Mouse (Mus musculus) naive thymus-derived CD4-positive, alpha-beta T cell, adult 5 months (primary cell): ENCODE data around the gene Gsta2. TPM values are rescaled to one million over a fixed set of nuclear protein-coding genes. Genes with fewer than 3 reads are reported as not detected.

Experiments
- polyA plus RNA-seq: library from polyadenylated mRNA; unstranded; fragments of 100-300 nt; shearing (Covaris generic); gene quantifications from one replicate; pipeline ENCODE4 v1.2.1, GENCODE M21; 2017

The Gsta2 gene
- not detected for polyA plus RNA-seq

GRCm38 (mm10) chr9:78355611-78356010, at the start of gene Gsta2:
TSS of gene Gsta2 (minus strand) at chr9:78355788.

GRCm38 (mm10) chr9:78395630-78396351, 40.2 kb upstream of the Gsta2 start, which contains the start of gene Ddx43:
TSS of gene Ddx43 (plus strand) at chr9:78395777.

GRCm38 (mm10) chr9:78378113-78378785, 22.7 kb upstream of the Gsta2 start, which contains the start of gene Ooep:
TSS of gene Ooep (minus strand) at chr9:78378725.

DNA sequence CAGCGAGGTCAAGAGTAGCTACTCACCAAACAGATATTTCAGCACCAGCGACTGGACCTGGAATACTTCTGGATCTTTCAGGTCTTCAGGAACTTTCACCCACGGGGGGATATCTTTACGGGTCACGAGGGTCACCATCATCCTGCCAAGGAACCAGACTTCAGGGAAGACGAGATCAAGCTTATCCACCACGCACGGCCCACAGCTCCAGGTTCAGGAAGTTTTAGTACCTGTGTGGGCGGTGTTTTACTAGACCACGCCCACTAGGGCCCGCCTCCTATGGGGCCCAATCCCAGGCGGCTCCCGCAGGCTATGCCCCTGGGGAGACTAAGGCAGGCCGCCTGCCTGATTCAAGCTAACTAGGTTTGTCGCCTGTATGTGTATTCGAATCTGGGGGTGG, 12.4 kb upstream of the Gsta2 start, which contains the start of gene Dppa5a:
Dppa5a (minus strand) TSS at position 219 of the 400 bp plus-strand sequence.

DNA sequence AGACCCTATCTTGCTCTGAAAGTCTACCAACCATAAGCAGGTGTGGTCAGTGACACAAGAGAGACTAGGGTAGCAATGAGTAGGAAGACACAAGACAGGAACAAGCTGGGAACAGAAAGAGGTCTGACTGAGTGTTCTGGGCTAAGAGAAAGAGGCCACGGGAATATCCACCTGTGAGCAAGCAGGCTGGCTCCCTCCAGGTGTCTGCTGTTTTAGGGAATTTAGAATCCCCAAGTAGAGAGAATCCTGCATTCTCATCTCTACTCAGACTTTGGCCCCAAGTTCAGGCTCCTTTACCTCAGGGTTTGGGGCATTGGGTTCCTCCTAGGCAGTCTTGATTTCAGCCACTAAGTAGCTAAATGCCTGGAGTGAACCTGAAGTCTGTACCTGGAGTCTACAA, 28.3 kb downstream of the Gsta2 start, which contains the start of gene Omt2b:
Omt2b (plus strand) TSS at position 301 of the 400 bp plus-strand sequence.

DNA sequence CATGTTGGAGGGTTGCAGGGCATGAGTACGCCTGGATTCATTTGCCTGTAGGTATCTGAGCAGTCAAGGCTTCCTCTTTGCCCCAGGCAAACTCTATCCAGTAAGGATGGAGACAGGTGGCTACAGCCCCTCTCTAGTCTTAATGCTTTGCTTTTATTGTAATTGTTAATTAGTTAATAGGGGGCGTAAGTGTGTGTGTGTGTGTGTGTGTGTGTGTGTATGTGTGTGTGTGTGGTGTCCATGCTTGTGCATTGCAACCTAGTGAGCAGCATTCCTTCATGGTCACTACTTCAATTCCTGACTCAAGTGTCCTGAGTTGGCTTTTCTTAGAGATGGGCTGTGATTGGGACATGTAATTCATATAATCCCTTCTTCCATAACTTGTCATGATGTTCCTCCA, 40.9 kb downstream of the Gsta2 start, which contains the start of gene Omt2a:
Omt2a (minus strand) TSS at position 101 of the 400 bp plus-strand sequence.

GRCm38 (mm10) chr9:78289723-78290122, 65.9 kb downstream of the Gsta2 start, which contains the start of gene Gm10639:
TSS of gene Gm10639 (plus strand) at chr9:78289923.

Other genes with a start within 250 kb of the Gsta2 start
- gene Fbxo9, start 246.7 kb downstream of the Gsta2 start, polyA plus RNA-seq: 88.6 TPM
- gene Ick, start 246.6 kb downstream of the Gsta2 start, polyA plus RNA-seq: 8.4 TPM
- gene Gsta4, start 173.0 kb downstream of the Gsta2 start, polyA plus RNA-seq: 3.1 TPM
- not detected for gene Gsta1, start 125.1 kb downstream of the Gsta2 start, polyA plus RNA-seq
- not detected for gene Gm3776, start 98.7 kb downstream of the Gsta2 start, polyA plus RNA-seq
- gene Gm10639, start 65.9 kb downstream of the Gsta2 start, polyA plus RNA-seq: not detected
- not detected for gene Omt2a, start 41.0 kb downstream of the Gsta2 start, polyA plus RNA-seq
- gene Omt2b, start 28.2 kb downstream of the Gsta2 start, polyA plus RNA-seq: not detected
- gene Dppa5a, start 12.4 kb upstream of the Gsta2 start, polyA plus RNA-seq: not detected
- gene Ooep, start 22.9 kb upstream of the Gsta2 start, polyA plus RNA-seq: not detected
- gene Ddx43, start 40.0 kb upstream of the Gsta2 start, polyA plus RNA-seq: 3.3 TPM
- 3.3 TPM for gene Cgas, start 87.4 kb upstream of the Gsta2 start, polyA plus RNA-seq
- 27.7 TPM for gene Mto1, start 92.4 kb upstream of the Gsta2 start, polyA plus RNA-seq
- gene Gm17324, start 93.0 kb upstream of the Gsta2 start, polyA plus RNA-seq: 1.7 TPM
- 6,770 TPM for gene Eef1a1, start 133.4 kb upstream of the Gsta2 start, polyA plus RNA-seq
- gene Slc17a5, start 232.3 kb upstream of the Gsta2 start, polyA plus RNA-seq: 4.9 TPM